Mouse (Mus musculus): ENCODE measurements around the gene Eif4e1b.

- TF ChIP-seq CTCF (IDR thresholded peaks at IDR 0.05; ENCODE audit: control insufficient read depth, insufficient read depth, low read length) (no peak), POLR2A (IDR thresholded peaks at IDR 0.05; ENCODE audit: borderline replicate concordance, control insufficient read depth, low read depth, low read length) (no peak)
These were observed at the start of gene Eif4e1b for GRCm38 (mm10) chr13:54783698-54784097.
